Mouse (Mus musculus): ENCODE measurements around the gene Tmem52b.
"Not testable (repeated sequence)": the region's sequence is repeated elsewhere in the genome, so short reads cannot be mapped to it uniquely, and the experiment has no call there.

Gene Tmem52b

DNA sequence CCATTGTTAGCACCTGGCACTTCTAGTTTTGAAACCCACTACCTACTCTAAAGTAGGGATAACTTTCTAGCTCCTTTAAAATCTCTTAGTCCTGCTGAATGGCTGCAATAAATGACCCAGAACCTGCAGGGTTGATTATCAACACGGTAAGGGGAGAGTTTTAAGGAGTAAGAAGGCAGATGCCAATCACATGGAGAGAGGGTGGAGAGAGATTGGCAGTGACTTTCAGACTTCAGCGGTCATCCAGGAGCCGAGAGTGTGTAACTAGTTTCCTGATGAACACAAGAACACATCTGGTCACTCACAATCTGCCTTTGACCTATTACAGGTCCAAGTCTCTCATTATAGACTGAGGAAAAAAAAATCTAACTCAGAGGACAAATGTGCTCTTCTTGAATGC lies at the start of gene Tmem52b:
Gene Tmem52b (plus strand): TSS at position 189 of the 400 bp plus-strand sequence.
- no peak for DNase-seq (ENCODE audit: low read depth, low spot score)

DNA sequence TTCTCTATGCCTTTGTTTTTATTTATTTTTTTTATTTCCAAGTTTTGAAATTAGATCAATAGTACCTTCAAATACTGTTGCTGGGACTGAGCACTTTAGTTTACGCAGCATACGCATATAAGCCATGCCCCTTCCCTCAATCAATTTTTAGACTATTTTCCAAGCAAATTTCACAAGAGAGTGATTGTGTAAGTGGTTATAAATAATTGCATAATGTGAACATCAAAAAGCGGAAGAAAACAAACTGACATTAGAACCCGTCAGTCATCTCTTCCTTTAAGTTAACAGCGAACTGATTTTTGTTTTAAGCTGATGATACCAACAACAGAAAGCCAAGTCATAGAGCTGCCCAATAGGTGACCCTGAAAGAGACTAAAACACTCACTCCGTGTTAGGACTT lies 41.0 kb upstream of the Tmem52b start:
- DNase-seq (ENCODE audit: low read depth, low spot score) = no peak

DNA sequence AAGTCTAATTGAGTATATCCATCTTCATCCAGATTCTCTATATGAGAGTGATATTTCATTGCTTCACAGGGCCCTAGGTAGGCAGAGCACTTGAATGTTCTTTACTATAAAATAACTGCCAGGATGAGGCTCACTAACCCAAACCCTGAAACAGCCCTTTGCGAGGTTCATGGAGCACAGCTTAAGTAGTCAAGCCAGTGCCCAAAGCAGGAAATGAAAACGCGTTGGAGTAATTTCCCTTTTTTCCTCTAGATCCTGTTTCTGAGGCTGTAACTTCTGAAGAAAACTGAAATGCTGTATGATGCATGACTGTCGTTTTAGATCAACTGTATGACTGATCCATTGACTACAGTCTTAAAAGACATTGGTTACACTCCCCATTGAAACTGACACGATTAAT lies 39.7 kb upstream of the Tmem52b start:
- no peak for DNase-seq (ENCODE audit: low read depth, low spot score)

GRCm38 (mm10) chr6:129476404-129477126 lies 35.8 kb upstream of the Tmem52b start:
- peak; percentile 32 for DNase-seq (ENCODE audit: low read depth, low spot score)

DNA sequence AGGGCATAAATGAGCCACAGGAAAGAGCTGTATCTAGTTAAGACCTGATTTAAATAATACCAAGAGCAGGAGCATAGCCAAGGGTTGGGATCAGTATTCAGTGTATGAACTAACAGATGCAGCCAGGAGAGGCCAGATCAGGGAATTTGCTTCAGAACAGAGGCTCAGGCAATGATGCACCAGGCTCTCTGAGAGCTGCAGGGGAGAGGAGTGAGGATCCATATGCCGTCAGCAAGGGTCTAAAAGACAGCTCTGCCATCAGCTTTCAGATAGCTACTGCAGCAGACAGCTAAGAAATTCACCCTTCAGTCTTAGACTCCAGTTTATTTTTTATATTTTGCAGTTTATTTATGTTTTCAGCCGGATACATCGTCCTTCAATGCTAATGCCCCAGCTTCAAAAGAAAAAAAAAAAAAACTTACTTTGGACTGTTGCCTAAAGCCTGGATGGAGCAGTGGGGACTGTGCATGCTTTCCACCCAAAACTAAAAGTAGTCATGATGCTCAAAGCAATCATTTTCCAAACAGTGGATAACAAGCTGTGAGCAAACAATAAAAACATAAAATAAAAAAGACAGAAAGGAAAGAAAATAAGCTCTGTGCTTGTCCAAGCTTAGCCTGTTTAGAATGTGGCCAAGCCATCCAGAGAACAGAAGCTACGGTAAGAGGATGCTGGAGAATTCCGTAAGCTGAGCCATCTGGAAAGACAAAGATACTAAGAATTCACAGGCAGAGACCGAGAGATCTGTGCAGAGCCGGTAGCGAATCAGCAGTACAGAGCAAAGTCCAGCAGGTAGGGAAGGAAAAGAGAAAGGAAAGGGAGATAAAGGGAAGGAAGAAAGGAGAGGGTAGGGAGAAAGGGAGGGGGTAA lies 32.0 kb upstream of the Tmem52b start:
- DNase-seq (ENCODE audit: low read depth, low spot score) = no peak

- DNase-seq (ENCODE audit: low read depth, low spot score) = no peak
Observed at GRCm38 (mm10) chr6:129494924-129495323, 17.4 kb upstream of the Tmem52b start.

- no peak for DNase-seq (ENCODE audit: low read depth, low spot score)
Observed at GRCm38 (mm10) chr6:129497345-129498218, 14.8 kb upstream of the Tmem52b start.

DNA sequence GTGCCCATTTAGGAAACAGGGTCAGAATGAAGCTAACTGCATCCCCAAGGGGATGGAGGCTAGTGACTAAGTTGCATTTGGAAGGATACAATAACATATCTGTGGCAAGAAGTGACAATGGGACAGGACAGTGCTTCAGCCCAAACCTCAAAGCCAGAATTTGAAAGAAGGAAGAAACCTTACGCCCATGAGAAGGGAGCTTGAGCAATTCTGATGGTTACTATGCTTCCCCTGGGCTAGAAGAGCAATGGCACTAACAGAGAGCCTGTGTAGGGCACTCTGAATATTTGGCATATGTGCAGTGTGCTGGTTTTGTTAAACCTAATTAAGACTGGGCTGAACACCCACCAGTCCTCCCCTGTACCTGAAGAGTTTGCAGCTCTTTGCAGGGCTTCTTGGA lies 12.8 kb upstream of the Tmem52b start:
- DNase-seq (ENCODE audit: low read depth, low spot score) = not testable (repeated sequence)

DNA sequence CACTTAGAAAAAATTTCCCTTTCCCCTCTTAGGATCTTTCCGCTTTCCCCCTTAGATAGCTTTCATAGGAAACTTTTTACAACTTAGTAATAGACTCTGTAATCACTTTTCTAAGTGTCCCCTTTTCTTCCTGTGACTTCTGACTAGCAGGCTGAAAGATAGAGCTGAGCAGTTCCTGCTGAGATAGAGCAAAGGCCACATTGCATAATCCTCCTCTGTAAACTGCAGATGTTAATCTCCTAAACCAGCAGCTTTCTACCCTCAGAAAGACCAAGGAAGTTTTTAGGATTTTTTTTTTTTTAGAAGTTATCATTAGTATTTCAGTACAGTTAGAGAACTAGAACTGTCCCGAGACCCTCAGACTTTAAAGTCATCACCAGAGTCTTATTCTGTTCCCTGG lies 8.9 kb upstream of the Tmem52b start:
- DNase-seq (ENCODE audit: low read depth, low spot score) = no peak

DNA sequence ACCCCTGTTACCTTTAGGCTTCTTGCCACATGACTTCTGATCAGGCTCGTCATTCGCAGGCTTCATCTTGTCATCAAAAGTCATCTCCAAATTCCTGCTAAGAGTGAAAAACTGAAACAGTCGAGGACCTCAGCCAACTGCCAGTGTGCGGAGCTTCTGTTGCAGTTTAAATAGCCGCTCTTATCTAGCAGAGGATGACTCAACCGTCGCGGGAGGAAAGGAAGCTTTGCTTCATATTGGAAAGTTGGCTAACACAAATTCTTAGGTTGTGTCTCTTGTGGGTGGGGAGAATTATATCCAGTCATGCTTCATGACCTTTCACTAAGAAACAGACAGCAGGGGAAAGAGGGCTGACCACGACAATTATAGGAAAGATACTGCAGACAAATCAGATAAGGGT lies 5.3 kb upstream of the Tmem52b start, which contains the start of gene Olr1:
Gene Olr1 (minus strand): TSS at position 142 of the 400 bp plus-strand sequence.
- DNase-seq (ENCODE audit: low read depth, low spot score) = no peak

GRCm38 (mm10) chr6:129510120-129510911 lies 2.0 kb upstream of the Tmem52b start:
- no peak for DNase-seq (ENCODE audit: low read depth, low spot score)

DNA sequence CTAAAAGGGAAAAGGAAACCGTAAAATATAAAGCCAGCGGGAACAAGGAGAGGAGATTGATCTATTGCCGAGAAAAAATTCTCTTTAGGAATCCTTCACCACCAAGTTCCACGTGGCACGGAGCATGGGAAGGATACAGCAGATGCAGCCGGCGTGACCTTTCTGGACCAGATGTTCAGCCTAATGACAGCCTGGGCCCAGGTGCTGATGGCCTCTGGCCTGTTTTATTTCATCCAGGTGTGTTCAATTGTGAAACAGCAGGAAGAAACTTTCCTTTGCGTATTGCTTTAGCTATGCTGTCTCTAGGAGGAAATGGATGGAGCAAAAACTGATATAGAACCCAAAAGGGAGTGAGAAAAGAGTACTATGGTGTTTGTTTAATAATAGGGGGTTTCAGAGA lies 513 bp downstream of the Tmem52b start:
- no peak for DNase-seq (ENCODE audit: low read depth, low spot score)

- DNase-seq (ENCODE audit: low read depth, low spot score) = no peak
Observed at GRCm38 (mm10) chr6:129513409-129513808, 1.1 kb downstream of the Tmem52b start.

GRCm38 (mm10) chr6:129514376-129514775 lies 2.0 kb downstream of the Tmem52b start:
- no peak for DNase-seq (ENCODE audit: low read depth, low spot score)

GRCm38 (mm10) chr6:129515068-129515467 lies 2.7 kb downstream of the Tmem52b start:
- no peak for DNase-seq (ENCODE audit: low read depth, low spot score)

- DNase-seq (ENCODE audit: low read depth, low spot score) = no peak
Observed at GRCm38 (mm10) chr6:129516388-129516787, 4.0 kb downstream of the Tmem52b start.

- peak; percentile 21 for DNase-seq (ENCODE audit: low read depth, low spot score)
Observed at GRCm38 (mm10) chr6:129517752-129518408, 5.5 kb downstream of the Tmem52b start.

- no peak for DNase-seq (ENCODE audit: low read depth, low spot score)
Observed at GRCm38 (mm10) chr6:129526069-129526468, 13.7 kb downstream of the Tmem52b start.

DNA sequence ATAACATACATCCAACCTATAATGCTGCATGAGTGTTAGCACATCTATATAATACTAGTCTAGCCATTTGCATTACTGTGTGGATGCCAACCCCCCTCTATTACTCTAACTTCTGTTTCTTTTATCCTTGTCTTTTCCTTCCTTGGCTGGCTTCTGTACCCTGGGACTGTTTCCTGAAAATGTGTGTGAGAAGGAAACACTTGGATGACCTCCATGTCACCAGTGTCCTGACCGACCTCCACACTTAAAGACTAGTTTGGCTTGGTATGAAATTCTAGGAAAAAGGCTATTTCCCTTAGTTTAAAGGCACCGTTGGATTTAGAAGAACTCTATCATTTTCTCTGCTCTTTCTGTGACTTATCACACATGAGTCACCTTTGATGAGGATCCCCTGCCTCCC lies 15.1 kb downstream of the Tmem52b start:
- DNase-seq (ENCODE audit: low read depth, low spot score) = no peak

DNA sequence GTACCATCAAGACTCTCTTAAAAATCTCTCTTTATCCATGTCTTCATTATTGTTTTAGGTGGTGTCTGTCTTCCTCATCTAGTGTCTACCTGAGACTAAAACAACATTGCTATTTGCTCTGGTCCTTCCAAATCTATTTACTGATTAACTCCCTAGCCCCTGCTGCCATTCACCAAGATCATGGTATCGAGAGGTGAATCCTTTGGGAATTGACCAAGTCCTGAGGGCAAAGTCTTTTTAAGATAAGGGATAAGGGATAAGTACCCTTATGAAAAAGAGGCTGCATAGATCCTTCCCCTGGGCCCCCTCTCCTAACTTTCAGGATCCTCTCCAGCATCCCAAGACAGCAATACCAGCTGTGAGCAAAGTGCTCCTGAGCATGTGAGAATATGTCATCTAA lies 17.2 kb downstream of the Tmem52b start:
- no peak for DNase-seq (ENCODE audit: low read depth, low spot score)

All from CD4-positive helper T cell, adult 2 months (primary cell).